Mouse (Mus musculus) layer of hippocampus, adult 9-10 months (tissue): ENCODE measurements at regions not wholly inside any gene's neighbourhood (a gene's known extent, or its start where the extent isn't known, plus 50 kb on each side); places are given as distances from the start of the nearest gene placed in this dataset.
A peak's percentile ranks its signal among the peaks of the same experiment; 100 is the strongest.

Experiments
- DNase-seq: peaks from one replicate; pipeline ENCODE4 v3.0.0; 2022; ENCODE audit warnings: low spot score

DNA sequence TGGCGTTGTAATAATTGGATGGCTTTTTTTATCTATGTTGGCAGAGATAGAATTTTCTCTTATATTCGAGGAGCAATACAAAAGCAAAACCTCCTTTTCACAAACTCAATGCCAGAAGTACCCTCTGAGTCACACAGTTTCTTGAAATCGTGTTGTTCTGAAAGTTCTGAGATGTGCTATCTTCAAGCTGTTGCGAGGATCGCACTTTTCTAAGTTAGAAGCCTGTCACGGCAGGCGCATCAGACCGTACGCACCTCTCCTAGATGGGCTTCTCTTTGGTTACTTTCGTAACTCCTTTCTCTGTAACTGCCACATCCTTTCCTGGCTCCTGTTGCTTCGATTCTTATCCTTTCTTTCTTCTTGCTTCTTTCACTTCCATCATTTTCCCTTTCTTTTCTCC is 271.2 kb upstream of the Arrdc3 start:
- DNase-seq = no peak

DNA sequence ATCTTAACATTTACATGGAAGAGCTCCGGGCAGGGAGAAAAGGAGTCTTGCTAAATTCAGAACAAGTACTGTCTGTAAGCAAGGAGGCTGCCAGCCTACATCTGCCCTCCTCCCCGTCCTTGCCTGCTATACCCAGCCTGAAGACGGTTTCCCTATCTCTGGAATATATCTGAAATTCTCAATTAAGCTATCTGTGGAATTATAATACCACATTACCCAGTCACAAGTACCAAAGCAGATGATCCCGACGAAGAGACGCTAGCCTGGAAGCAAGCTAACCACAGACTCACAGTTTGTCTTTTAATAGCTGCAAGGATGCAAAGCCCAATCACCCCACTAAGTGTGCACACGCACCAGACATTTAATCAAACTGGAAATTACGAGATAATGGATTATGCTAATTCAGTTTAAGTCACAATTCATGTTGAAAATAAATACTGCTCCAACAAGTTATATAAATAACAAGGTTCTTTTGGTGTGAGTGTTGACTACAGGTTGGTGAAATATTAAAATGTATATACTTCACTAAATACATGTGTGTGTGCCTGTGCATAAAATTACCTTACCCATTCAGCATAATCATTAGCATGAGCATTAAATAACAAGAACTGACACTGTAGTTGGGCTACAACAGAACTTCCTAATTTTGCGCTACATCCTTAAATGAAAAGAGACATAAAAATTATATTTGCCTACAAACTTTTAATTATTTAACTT is 269.9 kb upstream of the Arrdc3 start:
- DNase-seq = no peak

DNA sequence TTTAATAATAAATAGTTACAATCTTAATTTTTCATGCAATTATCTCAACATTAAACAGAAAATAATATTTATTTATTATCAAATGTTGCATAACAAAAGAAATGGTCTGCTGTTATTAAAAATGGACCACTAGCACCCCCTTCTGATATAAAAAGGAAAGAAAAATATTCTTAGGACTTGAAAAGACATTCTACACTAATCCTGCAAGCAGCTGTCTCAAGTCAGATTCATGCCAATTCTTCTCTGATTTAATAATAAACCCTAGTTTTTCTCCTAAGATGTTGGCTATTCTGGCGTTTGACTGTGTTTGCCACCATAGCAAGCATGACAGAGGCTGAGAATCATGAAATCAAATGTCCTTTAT is 269.3 kb upstream of the Arrdc3 start:
- DNase-seq = peak; percentile 43

DNA sequence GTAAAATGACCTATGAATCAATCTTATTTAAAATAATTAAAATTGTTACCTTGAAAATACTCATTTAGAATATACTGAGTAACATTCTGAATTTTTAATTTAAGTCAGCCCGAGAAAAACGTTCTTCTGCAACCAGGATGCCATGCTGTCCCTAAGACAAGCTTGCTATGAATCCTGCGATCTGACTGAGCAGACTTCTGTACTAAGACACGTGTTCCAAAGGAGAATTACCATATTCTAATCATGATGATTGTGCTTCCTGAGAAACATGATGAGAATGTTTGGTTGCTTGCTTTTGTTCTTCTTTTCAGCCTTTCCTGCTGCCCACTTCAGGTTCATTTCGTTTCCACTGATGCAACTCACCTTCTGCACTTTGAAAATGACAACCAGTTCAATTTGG is 268.2 kb upstream of the Arrdc3 start:
- DNase-seq = no peak

DNA sequence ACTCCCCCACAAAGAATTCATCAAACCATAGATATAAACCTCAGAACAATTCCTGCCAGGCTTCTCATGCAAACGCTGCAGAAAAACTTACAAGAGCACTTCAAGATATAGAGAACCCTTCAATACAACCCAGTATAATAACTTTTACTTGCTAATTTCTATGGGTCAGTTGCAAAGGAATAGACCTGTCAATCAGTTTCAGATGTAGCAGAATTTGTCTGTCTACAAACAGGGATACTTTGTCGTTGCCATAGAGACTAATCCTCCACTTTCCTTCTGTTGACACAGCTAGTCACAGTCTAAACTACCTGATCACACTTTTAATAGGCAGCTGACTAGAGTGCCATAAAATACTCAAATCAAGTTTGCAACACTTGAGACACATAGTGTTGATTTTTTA is 260.2 kb upstream of the Arrdc3 start:
- DNase-seq = no peak

DNA sequence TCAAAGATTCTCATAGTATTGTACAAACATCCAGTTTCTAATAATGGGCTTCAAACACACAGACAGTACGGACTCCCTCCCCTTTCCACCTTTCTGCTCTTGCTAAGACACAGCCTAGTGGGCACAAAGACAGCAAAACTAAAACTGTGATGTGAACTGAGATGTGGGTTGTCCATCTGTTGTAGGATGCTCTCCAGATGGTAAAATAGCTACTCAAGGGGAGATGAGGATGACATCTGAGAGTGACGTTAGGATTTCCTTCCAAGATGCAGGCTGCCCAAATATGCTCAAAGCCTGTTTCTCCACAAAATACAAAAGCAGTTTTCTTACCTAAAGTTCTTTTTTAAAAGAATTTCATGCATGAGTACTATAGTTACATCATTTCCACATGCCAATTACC is 241.8 kb upstream of the Arrdc3 start:
- DNase-seq = no peak

DNA sequence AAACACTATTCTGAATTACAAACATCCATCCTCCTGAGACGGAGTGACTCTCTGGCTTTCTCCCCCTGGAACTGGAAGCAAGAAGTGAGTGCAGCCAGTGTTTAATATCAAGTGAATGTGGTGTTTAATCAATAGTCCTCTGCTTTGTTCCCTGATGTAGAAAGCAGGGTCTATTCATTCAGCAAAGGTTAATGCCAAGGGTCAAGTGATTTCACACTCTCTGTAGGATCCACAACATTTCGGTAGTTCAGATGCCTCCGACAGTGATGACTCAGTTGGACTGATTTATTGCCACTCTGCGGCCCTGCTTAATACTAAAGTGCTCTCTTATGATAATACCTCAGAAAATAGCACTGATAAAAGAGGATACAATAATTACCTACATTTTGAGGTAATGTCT is 235.6 kb upstream of the Arrdc3 start:
- no peak for DNase-seq

DNA sequence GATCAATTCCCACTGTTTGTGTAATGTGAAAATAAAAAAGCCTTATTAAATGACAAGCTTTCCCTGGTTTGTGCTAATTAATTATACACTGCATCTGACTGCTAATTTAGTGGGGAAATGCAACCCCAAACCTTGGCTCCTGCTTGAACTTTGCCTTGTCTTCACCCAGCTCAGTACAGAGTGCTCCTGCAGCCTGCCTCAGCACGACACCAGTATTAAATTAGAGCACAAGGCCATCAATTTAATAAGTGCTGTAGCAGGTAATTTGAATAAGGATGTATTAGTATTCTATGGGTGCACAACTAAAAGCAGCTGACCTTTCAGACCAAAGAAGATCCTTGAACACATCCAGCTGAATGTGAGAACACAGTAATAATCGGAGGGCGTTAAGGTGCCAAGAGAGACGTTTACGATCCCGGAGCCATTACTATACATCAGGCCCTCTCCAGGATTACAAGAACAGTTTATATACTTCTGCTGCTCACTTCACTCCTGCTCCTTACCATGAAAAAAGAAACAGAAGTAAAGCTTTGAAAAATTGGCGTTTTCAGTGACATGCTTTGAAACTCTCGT is 230.1 kb upstream of the Arrdc3 start:
- DNase-seq = no peak

DNA sequence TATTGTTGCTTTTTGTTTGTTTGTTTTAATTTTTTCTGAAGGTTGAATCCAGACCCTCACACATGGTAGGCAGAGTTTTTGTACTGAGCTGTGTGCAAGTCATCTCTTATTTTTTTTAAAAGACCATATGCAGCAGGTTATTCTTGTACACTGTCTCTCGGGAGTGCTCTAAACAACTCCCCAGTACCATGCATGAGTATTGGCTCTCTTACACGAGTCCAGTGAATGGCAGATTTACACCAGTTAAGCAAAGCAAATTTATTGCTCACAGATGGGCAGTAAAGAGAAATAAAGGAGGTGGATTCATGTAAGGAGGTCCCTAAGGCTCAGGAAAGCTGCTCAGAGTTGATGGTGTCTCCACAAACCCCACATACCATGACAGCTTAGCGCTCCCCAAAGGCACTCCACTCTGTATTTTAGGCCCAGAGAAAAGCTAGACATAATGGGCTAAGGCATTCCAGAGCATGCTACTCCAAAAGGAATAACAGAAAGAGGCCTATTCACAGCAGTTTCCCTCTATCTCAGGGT is 216.9 kb upstream of the Arrdc3 start:
- no peak for DNase-seq

DNA sequence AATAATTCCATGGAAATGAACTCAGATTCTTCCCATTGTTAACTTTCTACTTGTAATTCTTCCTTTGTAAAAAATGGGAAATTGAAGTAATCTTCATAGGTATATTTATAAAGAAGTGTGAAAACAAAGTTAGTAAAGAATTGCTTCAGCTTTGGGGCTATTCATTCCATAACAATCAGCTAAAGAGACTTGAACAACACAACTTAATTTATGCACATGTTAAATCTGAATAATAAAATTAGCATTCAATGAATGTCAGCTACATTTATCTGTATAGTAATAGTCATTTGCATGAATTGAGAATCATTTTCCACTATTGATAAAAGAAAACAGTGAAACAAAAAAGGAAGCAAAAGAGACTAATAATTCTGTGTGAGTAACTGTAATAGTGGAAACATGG is 193.3 kb upstream of the Arrdc3 start:
- DNase-seq = no peak

DNA sequence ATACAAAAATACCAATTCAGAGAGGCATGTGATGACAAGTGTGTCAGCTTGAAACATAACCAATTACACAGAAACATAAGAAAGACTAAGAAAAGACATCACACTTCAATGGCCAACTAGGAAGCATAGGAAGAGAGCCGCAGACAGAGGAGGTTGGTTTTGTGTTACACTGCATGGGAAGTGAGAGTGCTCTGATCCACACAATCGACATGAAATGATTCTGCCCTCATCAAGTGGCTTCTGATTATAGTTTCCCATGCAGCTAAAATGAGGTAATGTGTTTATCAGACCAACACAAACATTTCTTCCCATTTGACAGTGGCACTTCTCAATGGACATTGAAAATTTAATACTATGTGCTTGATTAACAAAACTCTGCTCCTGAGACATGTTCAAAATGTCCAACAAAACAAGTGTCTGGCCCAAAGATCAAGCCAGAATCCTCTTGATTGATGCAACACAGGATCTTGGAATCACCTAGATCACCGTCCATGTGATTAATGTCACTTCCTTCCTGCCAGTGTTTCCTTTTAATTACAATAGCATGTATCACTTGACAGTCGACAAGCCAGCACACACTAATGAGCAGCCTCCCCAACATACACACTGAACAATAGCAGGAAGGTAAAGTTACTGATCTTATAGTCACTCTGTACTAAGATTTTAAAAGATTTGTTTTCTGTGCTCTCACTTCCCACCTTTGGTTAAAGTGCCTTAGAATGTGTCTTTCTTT is 192.4 kb upstream of the Arrdc3 start:
- DNase-seq = no peak

DNA sequence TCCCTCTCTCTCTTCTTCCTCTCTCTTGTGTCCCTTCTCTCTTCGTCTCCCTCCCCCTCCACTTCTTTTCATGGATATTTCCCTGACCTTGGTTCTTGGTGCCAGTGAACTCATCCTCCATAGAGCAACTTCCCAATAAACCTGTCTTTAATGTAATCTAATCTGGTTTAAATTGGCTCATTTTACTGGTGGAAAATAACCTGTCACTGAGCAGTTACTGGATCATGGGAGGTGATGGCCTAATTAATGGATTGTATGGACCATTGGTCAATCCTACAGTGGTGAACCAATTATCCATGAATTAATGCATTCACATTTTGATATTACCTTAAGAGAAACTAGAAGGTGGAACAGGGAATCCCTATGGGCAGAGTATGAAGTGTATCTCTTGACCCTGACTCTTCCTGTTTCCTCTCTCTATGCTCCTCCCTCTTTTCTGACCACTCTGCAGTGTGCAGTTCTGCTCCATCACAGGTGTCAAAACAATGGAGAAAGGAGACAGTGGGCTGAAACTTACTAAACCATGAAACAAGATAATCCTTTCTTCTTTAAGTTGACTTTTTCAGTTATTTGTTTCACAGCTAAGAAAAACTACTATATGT is 187.5 kb upstream of the Arrdc3 start:
- DNase-seq = no peak

DNA sequence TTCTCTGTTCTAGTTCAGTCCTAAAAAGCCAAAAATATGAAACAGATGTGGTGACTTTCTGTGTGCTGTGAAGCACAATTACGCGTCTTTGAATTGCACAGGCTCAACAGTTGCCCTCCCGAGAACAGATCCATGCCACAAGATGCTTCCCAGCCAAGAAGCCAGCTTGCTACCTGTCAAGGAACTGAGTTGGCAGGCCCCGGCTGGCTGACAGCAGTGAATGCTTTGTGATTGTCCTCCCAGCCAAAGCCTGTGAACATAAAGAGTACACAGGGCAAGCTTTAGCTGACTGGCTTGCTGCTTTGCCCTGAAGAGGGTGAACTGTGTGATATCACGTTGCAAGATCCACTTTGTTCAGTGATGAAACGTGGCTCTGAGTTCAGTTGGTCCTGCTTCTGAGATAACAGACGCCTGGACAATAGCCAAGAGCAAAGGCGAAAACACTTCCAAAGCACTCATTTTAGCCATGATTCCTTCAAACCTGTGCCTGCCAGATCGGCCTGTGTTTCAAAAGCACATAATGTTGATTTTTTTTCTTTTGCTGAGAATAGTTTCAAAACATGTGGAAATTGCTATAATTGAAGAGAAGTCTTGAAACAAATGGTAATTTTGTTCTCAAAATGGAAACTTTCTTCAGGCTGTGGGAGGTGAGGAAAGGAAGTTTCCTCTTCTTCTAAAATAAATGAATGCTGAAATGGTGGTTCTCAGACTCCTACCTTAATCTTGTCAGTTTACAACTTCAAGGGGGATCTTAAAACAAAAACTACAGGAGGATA is 173.5 kb upstream of the Arrdc3 start:
- no peak for DNase-seq

DNA sequence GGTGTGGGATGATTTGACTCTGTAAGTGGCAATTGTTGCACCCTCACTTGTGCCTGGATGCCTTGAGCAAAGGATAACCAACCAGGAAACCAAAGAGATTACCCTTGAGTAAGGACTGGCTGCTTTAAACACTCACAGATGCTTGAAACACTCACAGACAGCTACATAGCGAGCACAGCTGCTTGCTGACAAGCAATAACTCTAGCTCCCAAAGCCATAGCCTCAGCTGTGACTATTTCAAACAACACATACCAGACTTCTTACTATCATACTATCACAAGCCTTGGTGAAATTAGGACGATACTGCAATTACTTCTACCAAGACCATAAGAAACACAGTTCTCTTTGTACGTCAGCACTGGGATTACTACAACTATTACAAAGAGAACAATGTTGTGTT is 163.9 kb upstream of the Arrdc3 start:
- DNase-seq = no peak

DNA sequence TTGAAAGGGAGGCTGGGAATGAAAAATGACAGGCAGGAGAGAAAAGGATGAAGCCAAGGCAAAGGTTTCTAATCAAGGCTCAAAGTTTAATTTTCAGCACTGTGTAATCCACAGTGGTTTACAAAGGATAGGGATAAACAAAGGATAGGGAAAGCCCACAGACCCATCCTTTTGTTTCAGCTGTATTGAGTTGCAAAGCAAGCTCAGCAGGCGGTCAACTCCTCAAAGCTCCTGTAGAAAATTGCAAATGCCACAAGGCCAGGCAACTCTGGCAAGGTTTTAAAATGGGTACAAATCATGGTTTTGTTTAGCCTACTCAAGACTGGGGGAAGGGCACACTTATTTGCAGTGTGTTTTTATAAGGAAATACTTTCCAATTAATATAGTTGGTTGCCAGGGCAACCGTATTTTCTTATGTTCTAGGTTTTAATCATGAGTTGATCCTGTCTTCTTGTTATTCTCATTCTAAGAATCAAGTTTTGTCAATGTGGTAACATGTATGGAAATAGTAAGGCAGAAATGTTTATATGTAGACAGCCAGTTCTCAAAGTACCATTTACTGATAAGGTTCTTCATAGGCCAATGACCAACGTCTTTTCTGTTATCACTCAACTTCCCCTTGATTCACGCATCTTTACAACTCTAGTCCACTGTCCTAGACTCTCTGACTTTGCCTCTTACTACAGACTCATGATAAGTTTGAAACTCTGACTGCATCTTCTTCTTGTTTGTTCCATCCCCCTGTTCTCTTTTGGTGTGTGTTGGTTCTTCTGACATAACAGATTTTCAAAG is 159.8 kb upstream of the Arrdc3 start:
- no peak for DNase-seq

DNA sequence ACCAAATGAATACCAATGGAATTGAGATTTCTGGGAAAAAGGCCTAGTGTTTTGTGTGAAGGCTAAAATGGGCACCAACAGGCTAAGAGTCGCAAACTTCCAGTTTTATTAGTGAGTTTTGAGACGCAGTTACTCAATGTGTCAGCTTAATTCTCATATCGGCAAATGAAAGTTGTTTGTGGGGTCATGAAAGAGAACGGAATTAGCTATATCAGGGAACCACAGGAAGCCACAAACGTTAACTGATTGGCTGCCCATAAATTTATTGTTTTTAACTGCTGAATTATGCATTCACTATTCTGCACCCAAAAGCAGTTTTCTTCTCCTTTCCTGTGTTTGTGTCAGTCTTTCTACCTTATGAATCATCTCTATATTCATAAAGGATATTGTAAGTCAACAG is 154.0 kb upstream of the Arrdc3 start:
- DNase-seq = no peak

DNA sequence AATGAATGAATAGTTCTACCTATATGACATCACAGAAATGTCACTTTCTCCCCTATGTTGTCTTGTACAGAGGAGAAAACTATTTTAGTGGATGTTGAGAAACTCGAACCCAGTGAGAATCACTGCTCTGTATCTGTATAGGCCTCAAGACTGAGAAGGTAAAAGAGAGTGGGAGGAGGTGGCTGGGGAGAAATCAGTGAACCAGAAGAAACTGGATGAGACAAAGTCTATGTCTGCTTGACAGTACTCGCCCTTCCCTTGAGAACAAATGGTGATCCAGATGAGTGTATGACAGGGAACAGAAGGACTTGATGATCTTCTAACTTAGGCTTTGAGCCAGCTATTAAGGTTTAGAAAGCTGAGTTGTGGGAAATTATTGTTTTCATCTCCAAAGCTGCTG is 137.2 kb upstream of the Arrdc3 start:
- peak; percentile 2 for DNase-seq

DNA sequence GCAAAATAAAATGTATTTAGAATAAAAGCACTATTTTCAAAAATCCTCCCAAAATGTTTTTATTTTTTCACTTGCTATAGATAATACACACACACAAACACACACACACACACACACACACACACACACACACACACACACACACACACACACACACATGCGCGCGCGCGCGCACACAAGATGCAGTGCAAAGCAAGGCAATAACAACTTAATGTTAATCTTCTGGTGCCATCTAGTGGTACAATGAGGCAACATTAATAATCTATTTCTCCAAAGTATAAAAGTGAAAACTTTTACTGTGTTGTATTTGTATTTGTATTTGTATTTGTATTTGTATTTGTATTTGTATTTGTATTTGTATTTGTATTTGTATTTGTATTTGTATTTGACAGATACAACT is 136.2 kb upstream of the Arrdc3 start:
- peak; percentile 32 for DNase-seq
